Mouse (Mus musculus) bone marrow, adult 2 months (tissue): ENCODE results near the gene Gm10073.

ENCODE experiments used
- CTCF ChIP-seq: fragments of 200-500 bp; IDR thresholded peaks from 2 replicates; pipeline ENCODE4 v1.5.1; 2011; ENCODE audit warnings: low read length, control low read depth; ENCODE audit not compliant: control insufficient read depth, insufficient read depth
- POLR2A ChIP-seq: fragments of 200-500 bp; IDR thresholded peaks from 2 replicates; pipeline ENCODE4 v1.6.1; 2011; ENCODE audit warnings: low read depth, mild to moderate bottlenecking, control low read depth, low read length, borderline replicate concordance; ENCODE audit not compliant: control insufficient read depth

GRCm38 (mm10) chr8:106535448-106535847 lies 37.8 kb downstream of the Gm10073 start:
- TF ChIP-seq CTCF (peak; percentile 37; the same call in 1 of the 2 replicates), POLR2A (no peak)
